29 mouse cellular contexts compared by ENCODE assay signal in genomic region chr4:127038828-127039349, GRCm38 (mm10). TPM values are rescaled to one million over a fixed set of nuclear protein-coding genes. Genes with fewer than 3 reads are reported as not detected.
DNase-seq lines count a peak whose midpoint lies in the region; ATAC-seq and TF ChIP-seq lines count a peak whose summit lies in the region.
"Had no signal": no experiment of that assay in that cellular context is flagged by ENCODE, and none has a peak within 500 bp of the region (broad histone marks: within the 10 kb centered on the region; RNA-seq: fewer than 3 reads in every experiment).

No protein-coding gene starts in this region.

- no peaks in the 10 kb centered on the region for H3K9me3 ChIP-seq in liver, embryonic 11.5 days (ENCODE audit: control insufficient read depth, low read length)
- no peaks in the 10 kb centered on the region for H3K9me3 ChIP-seq in liver, postnatal 0 days (ENCODE audit: low read length)
- H3K9me3 ChIP-seq in CH12.LX (replicated peaks; ENCODE audit: low read length) (no peaks in the 10 kb centered on the region), ES-E14 (ENCODE audit: control insufficient read depth, insufficient read depth, low read depth, low read length) (no peaks in the 10 kb centered on the region)
- H3K9me3 ChIP-seq: embryonic facial prominence, embryonic 15.5 days; heart, embryonic 13.5 days; hindbrain, embryonic 12.5 days; intestine, embryonic 15.5 days; limb, embryonic 12.5 days; megakaryocyte, embryonic 14.5 days had no signal

- WGBS in liver, embryonic 11.5 days: 91% methylated on average over 3 of the region's 3 CpGs
- WGBS in liver, postnatal 0 days (ENCODE audit: insufficient replicate concordance): 89% methylated on average over 3 of the region's 3 CpGs

- H3K4me1 ChIP-seq in liver, embryonic 11.5 days (replicated peaks; ENCODE audit: control insufficient read depth, insufficient read depth, low read length): no peaks in the 10 kb centered on the region
- no peaks in the 10 kb centered on the region for H3K4me1 ChIP-seq in liver, postnatal 0 days (ENCODE audit: insufficient read depth)
- H3K4me1 ChIP-seq in CH12.LX (ENCODE audit: control insufficient read depth in 1 of 2, insufficient read depth in 2 of 2): peaks cover 0 to 10% of the 10 kb centered on the region in 2 experiments; a peak in 1 of 4 replicates
- no peaks in the 10 kb centered on the region for H3K4me1 ChIP-seq in ES-E14 (ENCODE audit: control insufficient read depth in 2 of 2, insufficient read depth in 2 of 2, low read length in 2 of 2, poor library complexity in 1 of 2)
- H3K4me1 ChIP-seq: embryonic facial prominence, embryonic 15.5 days; heart, embryonic 13.5 days; intestine, embryonic 15.5 days; limb, embryonic 12.5 days had no signal

- in situ Hi-C loops in CH12.LX (cut with MboI; ENCODE audit: low pct_ligation_motif_present, low pct_unique_long_range_greater_than_20kb, low sequenced_read_pairs) (no loop called here), ES-E14 (cut with MboI; ENCODE audit: low sequenced_read_pairs in 2 of 2, unreplicated experiment in 2 of 2) (no loop called here)

- peaks cover 10% of the 10 kb centered on the region for H3K79me2 ChIP-seq in CH12.LX (replicated peaks; ENCODE audit: control insufficient read depth, extremely low read depth, insufficient read depth, poor library complexity, severe bottlenecking)

- no peak overlapping the region for H3K4me3 ChIP-seq in liver, embryonic 11.5 days (ENCODE audit: low read depth, low read length)
- H3K4me3 ChIP-seq in liver, postnatal 0 days (ENCODE audit: low read depth, low read length): no peak overlapping the region
- H3K4me3 ChIP-seq in CH12.LX (replicated peaks in 1 of 3; ENCODE audit: low read depth in 2 of 3, low read length in 2 of 3, poor library complexity in 1 of 3): no peak overlapping the region
- H3K4me3 ChIP-seq in ES-E14 (ENCODE audit: insufficient read depth in 1 of 2, low read depth in 1 of 2, low read length in 2 of 2, poor library complexity in 1 of 2, severe bottlenecking in 1 of 2): no peak overlapping the region
- H3K4me3 ChIP-seq: embryonic facial prominence, embryonic 15.5 days; heart, embryonic 13.5 days; hindbrain, embryonic 12.5 days; intestine, embryonic 15.5 days; layer of hippocampus, adult 2 months; limb, embryonic 12.5 days; megakaryocyte, embryonic 14.5 days had no signal

- dilution Hi-C loops in CH12.LX (cut with MboI; ENCODE audit: extremely low pct_ligation_motif_present, extremely low pct_unique_long_range_greater_than_20kb, low sequenced_read_pairs): no loop called here

- H3K27ac ChIP-seq in liver, embryonic 11.5 days (ENCODE audit: low read depth, low read length): no peak overlapping the region
- H3K27ac ChIP-seq in liver, postnatal 0 days (ENCODE audit: low read depth): no peak overlapping the region
- H3K27ac ChIP-seq in CH12.LX (ENCODE audit: insufficient read depth, low read depth) (no peak overlapping the region), ES-E14 (ENCODE audit: insufficient read depth, low read depth, low read length, poor library complexity, severe bottlenecking) (no peak overlapping the region)
- H3K27ac ChIP-seq: embryonic facial prominence, embryonic 15.5 days; heart, embryonic 13.5 days; hindbrain, embryonic 12.5 days; intestine, embryonic 15.5 days; layer of hippocampus, adult 2 months; limb, embryonic 12.5 days had no signal

- no peak for TF ChIP-seq POLR2A in CH12.LX (IDR thresholded peaks at IDR 0.05; ENCODE audit: low read depth, low read length)

- no peak for TF ChIP-seq EP300 in liver, postnatal 0 days (IDR thresholded peaks at IDR 0.05; ENCODE audit: low read depth)
- TF ChIP-seq EP300 in CH12.LX (IDR thresholded peaks at IDR 0.05; ENCODE audit: low read length): no peak

- DNase-seq in liver, embryonic 11.5 days (ENCODE audit: low spot score): no peak
- DNase-seq in liver, postnatal 0 days: no peak
- no peak for DNase-seq in CH12.LX (ENCODE audit: extremely low read depth)
- no peak for DNase-seq in ES-E14 (ENCODE audit: low read depth, low spot score)
- DNase-seq in lung, adult 18-20 months: no peak
- DNase-seq in ovary, postnatal 14 days (ENCODE audit: low spot score): no peak
- DNase-seq: adrenal gland, postnatal 25 days; cerebellum, adult 9-10 months; gastrocnemius, postnatal 10 days; heart, postnatal 14 days; kidney, adult 9 months; kidney, postnatal 14 days; lung, adult 2 months; lung, postnatal 36 days; retina, postnatal 1 day; right cerebral cortex, postnatal 25 days; spleen, adult 18-20 months; thymus, postnatal 25 days had no signal

- H3K36me3 ChIP-seq in liver, embryonic 11.5 days (ENCODE audit: control insufficient read depth, insufficient read depth, low read length): peaks cover 31% of the 10 kb centered on the region
- H3K36me3 ChIP-seq in liver, postnatal 0 days (replicated peaks; ENCODE audit: insufficient read depth, low read length): peaks cover 60% of the 10 kb centered on the region
- peaks cover 26 to 67% of the 10 kb centered on the region in 2 experiments for H3K36me3 ChIP-seq in CH12.LX (replicated peaks in 1 of 2; ENCODE audit: control insufficient read depth in 1 of 2, insufficient read depth in 1 of 2, low read length in 1 of 2)
- peaks cover 24% of the 10 kb centered on the region for H3K36me3 ChIP-seq in ES-E14 (ENCODE audit: control insufficient read depth, insufficient read depth, low read length, poor library complexity, severe bottlenecking)

- no peak overlapping the region for H3K9ac ChIP-seq in liver, embryonic 11.5 days (ENCODE audit: low read depth, low read length)
- no peak overlapping the region for H3K9ac ChIP-seq in liver, postnatal 0 days (replicated peaks)
- H3K9ac ChIP-seq in CH12.LX (ENCODE audit: insufficient read depth, low read depth): no peak overlapping the region
- H3K9ac ChIP-seq in ES-E14 (ENCODE audit: insufficient read depth, low read depth, low read length, poor library complexity, severe bottlenecking): no peak overlapping the region
- H3K9ac ChIP-seq: embryonic facial prominence, embryonic 15.5 days; heart, embryonic 13.5 days; hindbrain, embryonic 12.5 days; intestine, embryonic 15.5 days; limb, embryonic 12.5 days had no signal

- no peaks in the 10 kb centered on the region for H3K27me3 ChIP-seq in liver, embryonic 11.5 days (replicated peaks; ENCODE audit: control insufficient read depth, insufficient read depth, low read length)
- no peaks in the 10 kb centered on the region for H3K27me3 ChIP-seq in liver, postnatal 0 days (ENCODE audit: insufficient read depth, low read length)
- no peaks in the 10 kb centered on the region for H3K27me3 ChIP-seq in CH12.LX (replicated peaks)
- H3K27me3 ChIP-seq: embryonic facial prominence, embryonic 15.5 days; heart, embryonic 13.5 days; hindbrain, embryonic 12.5 days; intestine, embryonic 15.5 days; limb, embryonic 12.5 days; megakaryocyte, embryonic 14.5 days had no signal

- H3K4me2 ChIP-seq in liver, embryonic 11.5 days: no peak overlapping the region
- no peak overlapping the region for H3K4me2 ChIP-seq in liver, postnatal 0 days (ENCODE audit: low read depth, low read length)
- no peak overlapping the region for H3K4me2 ChIP-seq in CH12.LX (ENCODE audit: insufficient read depth, low read depth, poor library complexity, severe bottlenecking)
- H3K4me2 ChIP-seq: embryonic facial prominence, embryonic 15.5 days; heart, embryonic 13.5 days; hindbrain, embryonic 12.5 days; intestine, embryonic 15.5 days; limb, embryonic 12.5 days had no signal

- TF ChIP-seq RAD21 in CH12.LX (IDR thresholded peaks at IDR 0.05; ENCODE audit: low read depth, low read length): no peak

- TF ChIP-seq CTCF in liver, postnatal 0 days (IDR thresholded peaks at IDR 0.05; ENCODE audit: low read depth): no peak
- no peak for TF ChIP-seq CTCF in CH12.LX (conservative IDR thresholded peaks at IDR 0.05 in 1 of 2, IDR thresholded peaks at IDR 0.05 in 1 of 2; ENCODE audit: low read depth in 2 of 2, low read length in 2 of 2)

- ATAC-seq in liver, embryonic 11.5 days (replicated peaks; ENCODE audit: low FRiP score): peak; percentile 11; the same call in 1 of the 2 replicates
- no peak for ATAC-seq in liver, postnatal 0 days
- ATAC-seq in megakaryocyte-erythroid progenitor cell, adult 5-6 weeks (replicated peaks; ENCODE audit: low FRiP score, low TSS enrichment, poor library complexity, severe bottlenecking): 0 out of 2 replicates have a peak, but pooled peaks have one; percentile 3
- ATAC-seq: forebrain, embryonic 16.5 days; midbrain, embryonic 16.5 days had no signal

TF ChIP-seq in CH12.LX, 34 proteins besides CTCF, POLR2A, EP300 and RAD21 (continues in another document):
- TF ChIP-seq JUN (IDR thresholded peaks at IDR 0.05; ENCODE audit: insufficient read depth, low read depth, low read length): no peak

RNA-seq across cellular contexts. Expression of gene Sfpq, which starts 17.8 kb away (rescaled TPM):
- 89.4 and 93.4 TPM in 2 replicates for polyA plus RNA-seq in liver, embryonic 11.5 days (2014; fragmentation: Nextera tagmentation; extraction: Ambion mirVana)
- 26.2 and 32.2 TPM in 2 replicates for polyA plus RNA-seq in liver, postnatal 0 days (2015; fragmentation: Nextera tagmentation; extraction: Ambion mirVana)
- 170 and 228 TPM in 2 replicates for total RNA-seq in CH12.LX (2012; rRNA removed)
- 146 and 199 TPM in 2 replicates for total RNA-seq in CH12.LX (2014; rRNA removed)
- 560 and 668 TPM in 2 replicates for polyA plus RNA-seq in CH12.LX (2012; ENCODE audit: insufficient read length, low read depth)
- 337 and 384 TPM in 2 replicates for total RNA-seq in ES-E14 (2012; rRNA removed)
- total RNA-seq in megakaryocyte-erythroid progenitor cell, adult 5-6 weeks (2014; fragmentation: Nextera tagmentation): 426 and 540 TPM in 2 replicates
- 945 and 968 TPM in 2 replicates for total RNA-seq in megakaryocyte-erythroid progenitor cell, adult 5-6 weeks (2017)

RNA-seq across cellular contexts. Expression of gene Zmym1, which starts 22.1 kb away (rescaled TPM):
- 22.5 and 23.8 TPM in 2 replicates for polyA plus RNA-seq in liver, embryonic 11.5 days (2014; fragmentation: Nextera tagmentation; extraction: Ambion mirVana)
- 5.7 and 5.9 TPM in 2 replicates for polyA plus RNA-seq in liver, postnatal 0 days (2015; fragmentation: Nextera tagmentation; extraction: Ambion mirVana)
- 9.5 and 13.4 TPM in 2 replicates for total RNA-seq in CH12.LX (2012; rRNA removed)
- total RNA-seq in CH12.LX (2014; rRNA removed): 25.0 and 26.5 TPM in 2 replicates
- 20.4 and 23.5 TPM in 2 replicates for polyA plus RNA-seq in CH12.LX (2012; ENCODE audit: insufficient read length, low read depth)
- 42.9 and 56.8 TPM in 2 replicates for total RNA-seq in ES-E14 (2012; rRNA removed)
- 13.6 and 16.8 TPM in 2 replicates for total RNA-seq in megakaryocyte-erythroid progenitor cell, adult 5-6 weeks (2014; fragmentation: Nextera tagmentation)
- total RNA-seq in megakaryocyte-erythroid progenitor cell, adult 5-6 weeks (2017): 19.8 and 20.0 TPM in 2 replicates

RNA-seq across cellular contexts. Expression of gene Zmym6, which starts 38.3 kb away (rescaled TPM):
- polyA plus RNA-seq in liver, embryonic 11.5 days (2014; fragmentation: Nextera tagmentation; extraction: Ambion mirVana): 10.0 and 12.5 TPM in 2 replicates
- polyA plus RNA-seq in liver, postnatal 0 days (2015; fragmentation: Nextera tagmentation; extraction: Ambion mirVana): 2.2 TPM in 2 replicates
- total RNA-seq in CH12.LX (2012; rRNA removed) (6.4 and 7.8 TPM in 2 replicates), CH12.LX (2014; rRNA removed) (8.1 and 11.1 TPM in 2 replicates), ES-E14 (2012; rRNA removed) (18.1 and 18.2 TPM in 2 replicates)
- polyA plus RNA-seq in CH12.LX (2012; ENCODE audit: insufficient read length, low read depth): 9.1 and 10.2 TPM in 2 replicates
- 12.3 and 17.9 TPM in 2 replicates for total RNA-seq in megakaryocyte-erythroid progenitor cell, adult 5-6 weeks (2014; fragmentation: Nextera tagmentation)
- total RNA-seq in megakaryocyte-erythroid progenitor cell, adult 5-6 weeks (2017): 11.2 and 14.4 TPM in 2 replicates
- polyA plus RNA-seq: C2C12 had no signal
